Mouse (Mus musculus) T-cell, adult 2 months (primary cell): ENCODE results near the gene Uchl3.

Source experiments
- DNase-seq: peaks from one replicate; pipeline ENCODE4 v3.0.0; 2022; ENCODE audit warnings: low spot score

The Uchl3 gene

DNA sequence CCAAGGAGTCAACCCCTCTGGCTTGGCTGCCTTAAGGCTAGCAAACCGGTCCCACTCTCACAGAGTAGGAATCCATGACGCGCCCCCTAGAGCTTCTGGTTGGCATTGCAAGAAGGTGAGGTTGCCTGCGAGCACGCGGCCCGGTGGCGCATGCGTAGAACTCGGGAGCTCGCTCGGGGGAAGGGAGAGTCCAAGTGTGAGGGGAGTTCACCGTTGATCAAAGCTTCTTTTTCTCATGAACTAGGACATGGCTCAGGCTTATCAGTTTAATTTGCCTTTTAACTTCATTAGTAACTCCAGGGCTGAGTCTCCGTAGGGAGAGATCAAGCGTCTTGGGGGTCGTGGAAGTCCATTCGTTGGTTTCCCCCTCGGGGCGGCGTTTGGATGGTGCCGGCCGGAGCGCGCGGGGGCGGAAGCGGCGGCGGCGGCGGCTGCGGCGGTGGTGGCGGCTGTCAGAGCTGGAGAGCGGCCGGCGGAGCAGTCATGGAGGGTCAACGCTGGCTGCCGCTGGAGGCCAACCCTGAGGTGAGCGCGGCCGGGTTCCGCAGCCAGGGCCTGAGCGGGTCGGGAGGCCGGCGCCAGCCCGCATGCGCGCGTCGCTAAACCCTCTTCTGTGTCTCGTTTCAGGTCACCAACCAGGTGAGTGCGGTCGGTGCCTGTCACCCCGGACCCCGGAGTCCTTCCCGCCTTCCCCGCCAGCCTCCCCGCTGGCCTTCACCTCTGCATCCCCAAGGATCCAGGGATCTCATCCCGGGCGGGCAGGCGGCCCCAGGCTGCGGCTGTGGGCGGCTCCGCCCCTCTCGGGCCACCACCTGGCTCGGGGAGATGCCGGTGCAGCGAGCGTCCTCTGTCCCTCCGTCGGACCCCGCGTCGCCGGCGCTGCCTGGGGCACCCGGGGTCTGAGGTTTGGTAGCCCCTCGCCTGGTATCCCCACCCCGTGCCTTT, at the start of gene Uchl3:
TSS of gene Uchl3 (plus strand) at position 387 of the 945 bp plus-strand sequence.
- DNase-seq, result peak; percentile 92

DNA sequence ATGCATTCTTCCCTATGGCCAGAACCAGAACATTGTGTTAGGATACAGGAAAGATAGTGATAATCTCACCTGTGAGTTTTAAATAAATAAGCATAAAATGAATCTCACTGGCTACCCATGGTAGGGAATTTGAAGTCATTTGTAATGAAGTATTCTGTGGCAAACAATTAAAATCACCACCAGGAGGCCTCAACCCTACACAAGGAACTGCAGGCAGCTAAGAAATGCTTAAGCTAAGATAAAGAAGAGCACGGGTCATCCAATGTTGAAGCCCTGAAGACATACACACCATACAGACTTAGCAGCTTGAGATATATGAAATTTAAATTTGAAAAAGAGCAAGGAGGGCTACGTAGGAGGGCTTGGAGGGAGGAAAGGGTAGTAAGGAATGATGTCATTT, 47.9 kb upstream of the Uchl3 start:
- no peak for DNase-seq

DNA sequence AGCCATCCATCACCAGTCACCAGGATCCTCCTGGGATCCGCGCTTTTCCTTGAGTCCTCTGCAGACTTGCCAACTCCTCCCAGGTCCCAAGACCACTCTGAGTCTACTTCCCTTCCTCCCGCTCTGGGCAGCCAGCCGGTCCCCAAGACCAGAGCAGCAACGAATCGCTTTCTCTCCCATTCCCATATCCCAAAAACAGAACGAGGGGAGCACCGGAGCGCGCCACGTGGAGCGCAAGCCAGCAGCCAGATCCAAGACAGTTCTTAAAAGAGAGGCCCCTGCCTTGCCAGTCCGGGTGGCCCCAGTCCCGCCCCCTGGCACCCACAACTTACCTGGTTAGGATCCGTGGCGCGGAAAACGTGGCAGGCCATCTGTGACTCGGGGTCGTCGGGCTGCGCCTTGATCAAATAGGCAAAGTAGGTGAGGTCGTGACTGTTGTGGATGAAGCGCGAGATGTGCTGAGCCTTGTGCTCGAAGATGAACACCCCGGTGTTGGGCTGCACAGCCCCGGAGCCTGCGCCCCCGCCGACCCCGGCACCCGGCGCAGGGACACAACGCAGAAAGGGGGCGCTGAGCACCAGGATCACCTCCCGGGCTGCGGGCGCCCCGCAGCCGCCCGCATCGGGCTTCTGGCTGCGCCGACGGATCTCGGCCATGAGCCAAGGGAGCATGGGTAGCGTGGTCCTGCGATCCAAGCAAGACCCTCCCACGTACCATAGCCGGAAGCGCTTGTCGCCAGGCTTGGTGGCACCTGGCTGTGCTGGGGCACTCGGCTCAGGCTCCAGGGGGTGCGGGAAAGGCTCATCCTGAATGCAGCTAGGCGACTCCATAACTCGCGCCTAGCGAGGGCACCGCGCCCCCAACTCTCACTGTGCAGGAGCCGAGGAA, 45.9 kb upstream of the Uchl3 start:
- peak; percentile 2 for DNase-seq

DNA sequence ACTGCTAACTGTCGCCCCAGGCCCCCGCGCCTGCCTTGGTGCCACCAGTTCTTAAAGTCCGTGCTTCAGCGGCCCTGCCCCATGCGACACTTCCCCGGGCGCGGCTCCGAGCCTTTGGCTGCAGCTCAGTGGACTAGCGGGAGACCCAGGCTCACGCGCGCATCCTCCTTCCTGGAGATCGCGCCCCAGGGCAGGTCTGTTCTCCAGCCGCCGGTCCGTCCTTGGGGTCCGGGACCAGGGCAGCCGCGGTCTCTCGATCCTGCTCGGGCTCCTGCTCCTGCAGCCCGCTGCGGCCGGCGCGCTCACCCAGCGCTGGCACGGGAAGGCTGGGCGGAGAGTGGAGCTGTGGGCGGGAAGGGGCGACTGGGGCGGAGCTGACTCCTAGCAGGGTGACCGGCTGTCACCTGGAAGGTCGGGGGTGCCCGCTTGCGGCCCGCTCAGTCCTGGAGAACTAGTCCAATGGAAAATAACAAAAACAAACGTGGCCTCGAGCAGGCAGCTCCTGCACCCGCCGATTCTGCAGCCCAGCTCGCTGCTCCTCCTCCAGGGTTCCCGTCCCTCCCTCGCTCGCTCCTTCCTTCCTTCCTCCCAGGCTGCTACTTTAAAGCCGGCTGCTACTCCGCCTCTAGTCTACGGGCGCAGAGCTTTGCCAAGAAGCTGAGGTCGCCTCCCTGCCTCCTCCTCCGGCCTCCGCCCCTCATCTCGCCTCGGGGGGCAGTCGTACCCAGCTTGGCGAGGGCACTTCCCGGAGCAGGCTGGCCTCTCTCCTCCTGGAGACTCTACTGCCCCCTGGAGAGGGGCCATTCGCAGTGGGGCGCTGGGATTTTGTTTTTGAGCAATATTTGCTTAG, 45.0 kb upstream of the Uchl3 start, which contains the start of gene Tbc1d4:
TSS of gene Tbc1d4 (minus strand) at position 673 of the 850 bp plus-strand sequence.
- DNase-seq, result peak; percentile 30

DNA sequence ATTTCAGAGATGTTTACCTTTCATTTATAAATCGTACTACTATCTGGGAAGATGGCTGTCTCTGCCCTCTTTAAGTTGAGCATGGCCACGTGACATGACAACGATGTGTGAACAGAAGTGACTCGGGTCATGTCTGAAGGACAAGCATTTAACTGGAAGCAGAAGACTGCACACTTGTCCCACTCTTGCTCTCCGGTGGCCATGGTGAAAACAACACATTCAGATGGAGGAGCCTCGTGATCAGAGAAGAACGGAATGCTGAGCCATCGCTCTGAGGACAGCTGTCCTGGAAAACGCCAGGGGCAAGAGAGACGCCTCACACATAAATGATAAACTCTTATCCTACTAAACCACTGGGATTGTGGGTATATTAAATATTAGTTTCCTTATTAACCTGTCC, 43.1 kb upstream of the Uchl3 start:
- no peak for DNase-seq

DNA sequence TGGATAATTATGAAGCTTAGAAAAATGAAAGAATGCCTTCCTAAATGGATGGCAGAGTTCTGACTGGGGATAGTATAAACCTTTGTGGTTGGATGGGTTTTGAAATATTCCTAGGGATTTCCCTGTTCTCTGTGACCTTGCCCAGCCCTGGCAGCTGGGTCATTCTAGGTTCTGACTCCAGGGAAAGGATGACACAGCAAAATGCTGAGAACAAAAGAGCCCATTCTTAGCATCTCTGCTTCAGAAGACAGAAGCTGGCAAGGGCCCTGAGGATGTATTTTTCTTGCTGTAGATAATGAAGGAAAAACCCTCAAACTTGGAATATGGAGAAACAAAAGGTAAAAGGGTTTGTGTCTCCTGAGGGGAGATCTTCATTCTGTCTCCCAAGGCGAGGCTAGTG, 40.6 kb upstream of the Uchl3 start:
- DNase-seq, result no peak

DNA sequence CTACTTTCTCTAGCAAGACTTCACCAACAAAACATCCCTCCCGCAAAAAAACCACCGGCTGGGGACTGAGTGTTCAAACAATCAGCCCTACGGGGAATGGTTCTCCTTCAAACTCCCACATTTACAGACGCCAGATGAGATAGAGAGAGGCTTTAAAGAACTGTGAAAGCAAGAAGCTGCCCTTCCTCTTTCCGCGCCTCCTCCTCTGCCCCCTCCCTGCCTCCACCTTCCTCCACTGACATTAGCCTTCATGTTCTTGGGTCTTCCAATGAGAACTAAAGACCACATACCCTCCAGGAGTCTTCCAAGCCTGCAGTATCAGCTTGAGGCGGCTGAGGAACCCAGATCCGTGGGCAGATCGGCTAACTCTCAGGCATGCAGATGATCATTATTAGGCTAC, 37.6 kb upstream of the Uchl3 start:
- DNase-seq, result no peak

DNA sequence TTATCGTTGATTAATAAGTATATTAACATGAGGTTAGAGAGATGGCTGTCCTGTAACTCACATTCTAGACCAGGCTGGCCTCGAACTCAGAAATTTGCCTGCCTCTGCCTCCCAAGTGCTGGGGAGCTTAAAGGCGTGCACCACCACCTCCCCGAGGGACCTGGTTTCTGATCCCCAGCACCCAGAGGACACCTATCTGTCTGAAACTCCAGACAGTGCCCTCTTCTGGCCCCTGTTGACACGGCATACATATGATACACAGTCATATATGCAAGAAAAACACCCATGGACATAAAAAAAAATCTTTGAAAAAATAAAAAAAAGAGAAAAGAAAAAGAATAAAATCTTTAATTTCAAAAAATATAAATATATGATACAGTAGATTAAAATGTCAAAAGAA, 36.1 kb upstream of the Uchl3 start:
- no peak for DNase-seq

DNA sequence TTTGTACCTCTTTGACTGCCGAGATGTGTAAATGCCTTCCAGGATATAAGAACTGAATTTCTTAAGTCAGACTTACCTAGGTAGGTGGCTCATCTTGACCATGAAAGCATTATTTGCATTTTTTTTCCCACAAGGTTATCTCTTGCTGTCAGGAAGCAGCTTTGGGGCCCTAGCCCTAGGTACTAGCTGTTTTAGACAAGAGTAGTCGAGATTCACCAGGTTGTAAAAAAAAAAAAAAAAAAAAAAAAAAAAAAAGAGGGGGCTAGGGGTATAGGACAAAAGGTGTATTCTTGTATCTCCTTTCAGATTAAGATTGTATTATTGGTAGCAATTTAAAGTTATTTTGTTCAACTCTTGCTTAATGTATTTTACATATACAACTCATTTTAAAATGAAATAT, 23.2 kb upstream of the Uchl3 start:
- DNase-seq, result no peak

DNA sequence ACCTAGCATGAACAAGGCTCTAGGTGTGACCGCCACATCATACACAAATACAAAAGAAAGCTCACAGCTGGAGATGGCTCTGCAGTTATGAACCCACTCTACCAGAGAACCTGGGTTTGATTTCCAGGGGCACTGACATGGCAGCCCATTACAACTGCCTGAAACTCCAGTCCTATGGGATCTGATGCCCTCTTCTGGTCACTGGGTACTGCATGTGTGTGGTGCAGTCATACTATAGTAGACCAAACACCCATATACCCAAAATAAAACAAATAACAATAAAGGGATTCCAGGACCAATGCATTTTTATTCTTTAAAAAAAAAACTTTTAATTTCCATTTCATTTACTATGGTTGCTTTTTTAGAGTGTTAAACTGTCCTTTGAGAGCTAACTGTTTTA, 18.0 kb upstream of the Uchl3 start:
- DNase-seq, result no peak

DNA sequence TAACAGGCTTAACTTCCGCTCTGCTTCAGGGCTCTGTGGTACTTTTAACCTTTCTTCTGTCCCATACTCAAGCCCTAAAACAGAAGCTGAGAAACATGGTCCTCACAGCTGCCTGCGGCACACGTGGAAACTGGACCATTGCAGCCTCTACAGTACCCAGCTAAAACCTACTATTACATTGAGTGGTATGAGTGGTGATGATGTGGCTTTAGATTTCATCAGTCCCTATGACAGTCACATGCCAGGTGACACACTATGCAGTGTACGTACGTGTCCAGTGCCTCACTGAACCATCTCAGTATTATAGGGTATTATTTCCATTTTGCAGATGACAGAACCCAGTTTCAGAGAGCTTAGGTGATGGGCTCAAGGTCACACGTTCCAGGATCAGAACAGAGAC, 16.4 kb upstream of the Uchl3 start:
- DNase-seq, result no peak

DNA sequence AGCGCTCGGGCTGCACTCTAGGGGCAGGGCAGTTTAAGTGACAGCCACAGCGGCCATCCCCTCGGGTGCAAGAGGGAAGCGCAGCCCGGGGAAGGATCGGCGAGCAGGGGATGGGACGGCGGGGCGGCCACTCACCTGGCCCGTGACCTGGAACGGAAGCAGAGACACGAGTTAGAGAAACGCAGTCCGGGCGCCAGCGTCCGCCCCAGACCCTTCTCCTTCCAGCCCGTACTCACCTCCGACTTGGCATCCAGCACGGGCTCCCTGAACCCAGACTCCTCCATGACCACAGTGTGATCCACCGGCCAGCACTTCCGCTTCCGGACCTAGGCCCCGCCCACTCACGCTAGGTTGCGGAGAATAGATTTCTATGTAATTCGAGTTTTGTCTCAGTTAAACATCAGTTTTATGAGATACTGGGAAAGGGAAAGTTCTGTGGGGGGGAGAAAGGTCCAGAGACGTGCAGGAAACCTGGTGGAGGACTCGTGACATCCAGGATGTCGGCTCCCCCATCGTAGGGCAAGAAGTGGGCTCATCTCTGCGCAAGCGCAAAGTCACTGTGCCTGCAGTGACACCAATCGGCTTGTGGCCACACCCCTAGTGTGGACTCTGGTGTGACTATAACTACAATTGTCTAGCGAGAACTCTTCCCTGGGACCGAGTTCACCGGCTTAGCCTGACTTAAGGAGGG, 13.5 kb upstream of the Uchl3 start, which contains the start of gene Commd6:
TSS of gene Commd6 (minus strand) at position 534 of the 691 bp plus-strand sequence.
- peak; percentile 89 for DNase-seq

DNA sequence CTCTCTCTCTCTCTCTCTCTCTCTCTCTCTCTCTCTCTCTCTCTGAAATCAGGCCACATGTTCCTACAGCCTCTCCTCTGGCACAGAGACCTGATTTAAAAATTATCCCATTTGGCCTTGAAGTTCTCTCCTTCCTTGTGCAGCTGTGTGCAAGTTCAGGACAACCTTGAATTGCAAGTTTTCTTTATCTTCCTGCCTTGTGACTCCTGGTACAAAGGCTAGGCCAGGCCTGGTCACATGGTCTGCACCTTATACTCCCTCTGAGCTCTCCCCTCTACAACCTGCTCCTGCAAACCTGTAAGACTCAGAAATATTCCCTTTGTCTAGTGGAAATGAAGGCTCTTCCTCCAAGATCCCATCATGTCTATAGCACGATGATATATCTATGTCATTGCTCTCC, 8.8 kb upstream of the Uchl3 start:
- no peak for DNase-seq

DNA sequence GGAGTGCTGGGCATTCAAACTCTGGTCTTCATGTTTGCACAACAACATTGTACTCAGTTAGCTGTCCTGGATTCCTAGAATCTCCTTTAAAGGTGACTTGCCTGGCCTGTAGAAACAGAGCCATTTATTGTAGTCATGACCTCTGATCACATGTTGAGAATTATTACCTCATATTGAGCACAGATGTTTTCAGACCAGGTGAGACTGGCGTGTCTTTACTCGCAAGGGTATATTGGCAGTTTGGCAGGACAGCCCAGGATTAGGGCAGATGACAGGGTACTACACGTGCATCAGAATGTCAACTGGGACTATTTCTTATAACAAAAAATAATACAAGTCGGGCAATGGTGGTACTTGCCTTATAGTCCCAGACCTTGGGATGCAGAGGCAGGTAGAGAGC, 3.2 kb upstream of the Uchl3 start:
- DNase-seq, result no peak

DNA sequence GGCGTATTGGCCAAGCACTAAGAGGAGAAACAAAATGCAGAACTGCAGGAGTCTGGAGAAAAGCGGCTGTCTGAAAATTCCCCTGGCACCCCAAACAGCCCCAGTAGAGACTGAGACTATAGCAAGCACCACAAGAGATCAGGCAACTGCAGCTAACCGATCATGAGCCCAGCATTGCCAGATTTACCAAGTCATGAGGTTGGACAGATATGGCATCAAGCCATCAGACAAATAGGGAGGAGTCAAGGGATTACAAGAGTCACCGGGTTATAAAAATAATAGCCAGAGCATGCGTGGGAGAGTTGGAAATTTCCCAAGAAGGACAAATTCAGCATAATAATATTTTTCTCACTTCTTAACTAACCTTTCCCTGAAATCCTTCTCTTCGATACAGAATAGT, 1.2 kb upstream of the Uchl3 start:
- no peak for DNase-seq

DNA sequence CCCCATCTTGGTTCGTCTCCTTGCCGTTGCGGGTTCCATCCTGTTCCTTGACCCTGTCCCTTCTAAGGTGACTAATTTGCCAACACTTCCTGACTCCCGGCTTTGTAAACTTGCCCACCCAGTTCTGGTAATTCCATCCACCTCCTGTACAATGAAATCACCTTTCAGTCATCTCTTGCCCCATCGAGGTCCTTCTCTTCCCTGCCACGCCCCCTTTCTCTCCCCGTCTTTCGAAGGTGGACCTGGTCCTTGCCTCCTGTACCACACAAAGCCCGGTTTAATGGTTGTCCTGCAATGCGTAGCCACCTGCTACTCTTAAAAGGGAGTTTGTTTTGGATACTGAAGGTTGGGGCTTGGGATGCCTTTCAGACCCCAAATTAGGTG, 751 bp downstream of the Uchl3 start:
- no peak for DNase-seq

DNA sequence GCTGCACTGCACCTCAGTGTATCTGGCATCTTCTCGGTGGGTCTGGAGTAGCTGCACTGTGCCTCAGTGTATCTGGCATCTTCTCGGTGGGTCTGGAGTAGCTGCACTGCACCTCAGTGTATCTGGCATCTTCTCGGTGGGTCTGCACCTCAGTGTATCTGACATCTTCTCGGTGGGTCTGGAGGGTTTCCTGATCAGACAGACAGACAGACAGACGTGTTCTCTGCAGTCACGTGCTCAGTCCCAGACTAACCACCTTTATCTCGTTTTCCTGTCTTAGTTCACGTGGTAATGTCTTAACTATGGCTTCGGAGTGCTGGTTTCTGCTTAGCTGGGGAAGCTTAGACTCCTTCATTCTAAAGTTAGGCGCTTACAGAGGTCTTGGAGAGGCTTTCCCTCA, 2.5 kb downstream of the Uchl3 start:
- peak; percentile 64 for DNase-seq

DNA sequence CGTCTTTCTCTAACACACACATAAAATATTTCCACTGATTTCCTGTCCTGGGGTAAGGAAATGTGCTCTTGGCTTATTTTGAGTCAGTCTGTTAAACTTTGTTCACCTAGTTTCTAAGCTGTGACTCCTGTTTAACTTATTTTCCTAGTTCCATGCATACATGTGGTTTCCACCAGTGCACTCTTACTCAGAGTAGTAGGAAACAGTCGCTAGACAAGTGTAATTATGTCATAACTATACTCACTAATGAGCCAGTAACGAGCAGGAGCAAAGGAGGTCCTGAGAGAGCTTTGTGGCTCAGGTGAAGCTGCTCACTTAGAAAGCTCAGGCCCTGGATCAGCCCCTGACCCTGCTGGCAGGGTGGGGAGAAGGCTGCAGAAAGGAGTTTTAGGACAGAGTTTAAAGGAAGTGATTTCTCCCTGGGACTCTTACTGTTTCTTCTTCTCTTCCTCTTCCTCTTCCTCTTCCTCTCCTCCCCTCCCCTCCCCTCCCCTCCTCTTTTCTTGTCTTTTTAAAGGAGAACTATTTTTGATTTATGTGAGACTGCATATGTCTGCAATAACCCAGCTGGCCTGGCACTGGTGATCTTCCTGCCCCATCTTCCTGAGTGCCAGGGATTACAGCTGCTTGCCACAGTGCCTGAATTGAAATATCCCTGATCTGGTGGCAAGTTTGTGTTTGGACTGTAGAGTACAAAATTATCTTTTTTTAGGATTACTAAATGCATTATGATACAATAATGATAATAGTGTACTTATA, 8.1 kb downstream of the Uchl3 start:
- DNase-seq, result no peak

DNA sequence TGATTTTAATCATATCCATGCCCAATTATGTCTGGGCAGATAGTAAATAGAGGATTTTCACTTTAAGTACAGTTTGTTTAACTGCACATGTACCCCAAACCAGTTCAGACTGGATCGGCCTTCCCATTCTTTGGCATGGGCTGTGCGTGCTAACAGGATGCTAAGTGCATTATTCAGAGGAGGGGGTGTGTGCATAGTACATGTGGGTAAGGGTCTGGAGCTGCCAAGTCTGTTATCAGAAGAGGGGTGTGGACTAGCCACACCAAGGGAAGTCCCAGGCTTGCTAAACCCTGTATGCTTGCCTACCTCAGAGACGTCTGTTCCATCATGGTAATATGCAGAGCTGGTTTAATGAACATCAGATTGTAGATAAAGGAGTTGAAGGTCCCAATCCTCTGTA, 10.5 kb downstream of the Uchl3 start:
- no peak for DNase-seq

DNA sequence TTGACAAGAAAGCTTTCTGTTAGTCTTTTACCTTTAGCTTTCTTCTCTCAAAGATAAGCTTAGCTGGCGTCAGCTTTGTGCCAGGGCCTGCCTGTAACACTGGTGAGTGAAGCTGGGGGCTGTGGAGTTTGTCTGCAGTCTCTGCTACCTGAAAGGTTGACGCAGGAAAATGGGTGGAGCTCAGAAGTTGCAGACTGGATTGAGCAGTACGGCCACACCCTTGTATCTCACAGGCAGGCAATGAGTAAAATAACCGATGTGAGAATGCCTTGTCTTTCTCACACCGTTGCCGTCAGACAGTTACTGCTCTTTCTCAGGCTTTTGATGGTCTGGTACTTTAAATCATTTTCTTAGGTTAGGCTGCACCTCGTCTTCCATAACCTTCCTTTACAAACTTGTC, 12.3 kb downstream of the Uchl3 start:
- no peak for DNase-seq

DNA sequence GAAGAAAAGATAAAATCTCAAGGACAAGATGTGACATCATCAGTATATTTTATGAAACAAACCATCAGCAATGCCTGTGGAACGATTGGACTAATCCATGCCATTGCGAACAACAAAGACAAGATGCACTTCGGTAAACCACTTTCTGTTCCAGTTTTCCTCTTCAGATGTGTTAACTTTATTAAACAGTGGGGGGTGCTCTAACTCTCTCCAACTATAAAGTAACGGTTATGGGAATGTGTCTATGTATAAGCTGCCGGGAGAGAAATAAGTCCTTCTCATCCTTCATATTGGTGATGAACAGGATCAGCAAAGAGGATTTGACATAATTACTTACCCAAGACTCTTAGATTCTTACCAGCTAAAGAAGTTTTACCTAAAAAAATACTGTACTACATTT, 12.8 kb downstream of the Uchl3 start:
- DNase-seq, result no peak
